Mouse (Mus musculus) mature B cell (primary cell): ENCODE results near the gene Atxn7l3.

Experiments
- in situ Hi-C: fragments of 300-500 bp; cut with MboI; formaldehyde crosslinking; loops from 2 replicates; pipeline ENCODE4 v1.14.3; 2019

Atxn7l3 gene

GRCm38 (mm10) chr11:102296491-102297472 lies at the start of gene Atxn7l3:
Gene Atxn7l3, minus strand, starts transcription at chr11:102296631.
- in situ Hi-C loops = loop anchor here (25.0 kb wide), 1 partner anchor 859 kb away; the partner anchor contains the start of genes Ifi35, Ptges3l, Rpl27 and Rundc1

GRCm38 (mm10) chr11:102344458-102344857 lies 48.0 kb upstream of the Atxn7l3 start:
- in situ Hi-C loops = no loop called here

- in situ Hi-C loops = no loop called here
Observed at GRCm38 (mm10) chr11:102342742-102343141, 46.3 kb upstream of the Atxn7l3 start.

DNA sequence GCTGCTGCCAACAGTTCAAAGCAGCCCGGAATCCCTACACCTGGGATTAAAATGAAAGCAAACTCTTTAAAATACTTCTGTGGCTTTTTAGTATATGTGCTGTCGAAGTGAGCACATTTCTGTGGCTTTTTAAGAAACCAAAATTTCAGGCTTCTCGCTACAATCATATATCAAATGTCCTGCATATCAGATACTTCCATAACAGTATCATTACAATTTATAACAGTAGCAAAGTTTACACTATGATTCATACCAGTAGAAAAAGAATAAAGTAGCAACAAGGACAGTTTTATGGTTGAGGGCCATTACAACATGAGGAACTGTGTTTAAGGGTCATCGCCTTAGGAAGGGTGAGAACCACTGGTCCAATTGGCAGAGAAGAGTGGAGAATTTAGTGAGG lies 44.7 kb upstream of the Atxn7l3 start:
- in situ Hi-C loops = no loop called here

DNA sequence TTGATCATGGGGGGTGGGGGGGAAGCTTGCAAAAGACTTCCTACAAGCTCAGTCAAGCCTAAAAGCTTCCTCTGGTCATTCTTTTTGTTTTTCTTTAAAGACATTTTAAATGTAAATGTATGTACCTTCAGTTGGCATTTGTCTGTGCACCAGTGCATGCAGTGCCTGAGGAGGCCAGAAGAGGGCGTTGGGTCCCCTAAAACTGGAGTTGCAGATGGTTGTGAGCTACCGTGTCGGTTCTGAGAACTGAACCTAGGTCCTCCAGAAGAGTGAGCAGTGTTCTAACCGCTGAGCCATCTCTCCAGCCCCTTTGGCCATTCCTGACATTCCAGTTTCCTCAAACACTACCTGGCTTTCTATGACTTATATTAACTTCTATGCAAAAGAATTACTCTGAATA lies 43.2 kb upstream of the Atxn7l3 start:
- in situ Hi-C loops = no loop called here

DNA sequence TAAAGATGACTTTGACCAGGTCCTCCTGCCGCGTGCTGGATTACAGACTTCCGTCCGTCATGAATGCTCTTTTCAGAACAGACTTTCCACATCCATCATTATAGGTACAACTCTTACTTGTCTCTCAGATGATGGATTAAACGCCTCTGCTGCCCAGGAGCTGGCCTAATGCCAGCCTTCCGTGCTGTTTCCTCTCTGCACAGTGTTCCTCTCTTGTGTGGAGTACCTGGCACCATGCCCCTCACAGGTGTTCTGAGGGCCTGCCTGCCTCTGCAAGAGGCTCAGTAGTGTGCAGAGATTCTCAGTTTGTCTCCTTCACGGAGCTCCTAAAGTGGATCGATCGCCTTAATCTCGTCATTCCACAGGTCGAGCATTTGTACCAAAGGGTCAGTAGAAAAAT lies 42.8 kb upstream of the Atxn7l3 start:
- in situ Hi-C loops = no loop called here

DNA sequence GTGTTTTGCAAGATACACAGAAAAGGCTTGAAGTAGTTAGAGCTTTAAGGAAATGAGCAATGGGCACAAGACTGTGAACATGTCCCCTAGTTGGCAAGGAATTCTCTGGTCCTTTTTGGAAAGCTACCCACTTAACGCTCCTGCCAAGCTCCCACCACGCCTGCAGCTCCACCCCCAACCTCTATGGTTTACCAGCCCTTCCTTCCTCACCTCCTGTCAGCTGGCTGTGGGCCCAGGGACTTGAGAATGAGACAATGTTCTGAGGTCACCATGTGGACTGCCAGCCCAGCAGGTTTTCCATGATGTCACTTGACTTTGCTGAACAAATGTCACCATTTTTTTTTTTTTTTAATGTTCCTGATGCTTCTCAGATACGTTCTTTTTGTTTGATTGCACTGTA lies 42.1 kb upstream of the Atxn7l3 start:
- in situ Hi-C loops = no loop called here

DNA sequence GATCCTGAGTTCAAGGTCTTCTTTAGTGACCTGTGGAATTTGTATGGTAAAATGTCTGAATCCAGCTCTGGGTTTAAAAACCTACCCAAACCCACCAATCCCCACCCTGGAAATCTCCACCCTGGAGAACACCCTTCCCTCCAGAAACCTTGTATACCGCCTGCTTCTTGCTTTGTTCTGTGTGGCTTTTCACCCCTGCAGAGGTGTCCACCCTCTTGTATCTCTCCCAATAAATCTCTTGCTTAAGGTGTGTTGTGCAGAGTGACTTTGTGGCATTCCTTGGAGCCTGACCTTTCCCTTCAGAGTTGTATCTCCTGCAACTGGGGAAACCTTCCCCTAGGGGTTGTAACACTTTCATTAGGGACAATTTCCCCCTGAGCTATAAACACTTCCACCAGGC lies 41.5 kb upstream of the Atxn7l3 start:
- in situ Hi-C loops = no loop called here

- in situ Hi-C loops = no loop called here
Observed at GRCm38 (mm10) chr11:102336191-102336590, 39.8 kb upstream of the Atxn7l3 start.

DNA sequence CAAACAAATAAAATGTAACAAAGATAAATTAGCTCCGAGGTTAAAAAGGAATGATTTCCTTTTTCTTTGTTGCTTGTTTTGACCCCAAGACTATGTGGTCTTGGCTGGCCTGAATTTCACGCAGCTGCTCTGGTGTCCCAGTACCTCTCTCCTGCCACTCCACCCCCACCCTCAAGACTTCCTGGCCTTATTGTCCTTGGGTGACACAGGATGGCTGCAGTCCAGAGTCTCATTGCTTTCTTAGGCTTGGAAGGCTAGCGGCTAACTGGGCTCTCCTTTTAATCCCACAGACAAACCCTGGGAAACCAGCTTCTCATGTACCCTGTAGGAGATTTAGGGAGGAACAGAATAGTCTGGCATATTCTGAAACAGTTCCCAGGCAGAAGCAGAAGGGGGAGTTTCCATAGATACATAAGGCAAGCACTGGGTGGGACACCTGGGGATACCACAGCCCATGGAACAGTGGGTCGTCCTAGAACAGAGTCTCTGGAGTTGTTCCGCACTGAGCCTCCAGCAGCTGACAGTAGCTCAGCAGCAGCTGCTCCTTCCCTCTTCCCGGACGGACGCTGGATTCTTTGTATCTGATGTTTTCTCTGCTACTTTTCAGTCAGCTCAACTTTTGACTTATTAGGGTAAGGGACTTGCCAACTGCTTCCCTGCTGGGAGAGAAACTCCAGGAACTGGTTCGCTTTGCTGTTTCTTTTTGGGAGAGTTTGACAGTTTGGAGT lies 38.7 kb upstream of the Atxn7l3 start:
- in situ Hi-C loops = no loop called here

DNA sequence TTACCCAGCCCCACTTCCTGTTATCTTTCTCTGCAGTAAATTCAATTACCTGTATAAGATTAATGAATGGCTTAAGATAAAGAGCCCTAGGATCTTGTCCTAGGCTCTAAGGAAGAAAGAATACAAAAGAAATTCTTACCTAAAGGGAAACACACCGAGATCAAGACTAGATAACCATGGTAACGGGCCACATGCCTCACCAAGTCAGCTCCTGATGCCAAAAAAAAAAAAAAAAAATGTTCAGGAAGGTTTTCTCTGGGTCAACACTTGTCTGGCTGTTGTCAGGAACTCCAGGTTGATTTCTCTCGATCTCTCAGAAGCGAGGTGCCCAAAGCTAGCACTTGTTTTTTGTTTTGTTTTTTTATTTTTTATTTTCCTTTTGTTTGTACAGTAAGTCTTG lies 37.6 kb upstream of the Atxn7l3 start:
- in situ Hi-C loops = no loop called here

GRCm38 (mm10) chr11:102333061-102333460 lies 36.6 kb upstream of the Atxn7l3 start:
- in situ Hi-C loops = no loop called here

DNA sequence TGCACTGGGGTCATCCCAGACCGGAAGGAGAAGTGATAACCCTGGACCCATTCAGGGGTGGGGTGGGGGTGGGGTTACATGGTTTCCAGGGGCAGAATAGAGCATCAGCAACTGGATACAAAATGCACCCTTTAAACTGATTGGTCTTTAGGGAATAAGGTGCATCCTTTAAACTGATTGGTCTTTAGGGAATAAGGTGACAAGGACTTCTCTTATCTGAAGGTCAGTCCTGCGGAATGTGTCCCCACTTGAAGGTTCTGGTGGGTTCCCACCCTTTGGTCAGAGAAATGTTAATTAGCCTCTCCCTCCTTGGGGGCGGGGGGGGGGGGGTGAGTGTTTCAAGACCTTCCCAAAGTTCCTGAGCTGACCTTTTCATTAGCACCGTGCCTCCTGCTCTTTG lies 35.4 kb upstream of the Atxn7l3 start:
- in situ Hi-C loops = no loop called here

DNA sequence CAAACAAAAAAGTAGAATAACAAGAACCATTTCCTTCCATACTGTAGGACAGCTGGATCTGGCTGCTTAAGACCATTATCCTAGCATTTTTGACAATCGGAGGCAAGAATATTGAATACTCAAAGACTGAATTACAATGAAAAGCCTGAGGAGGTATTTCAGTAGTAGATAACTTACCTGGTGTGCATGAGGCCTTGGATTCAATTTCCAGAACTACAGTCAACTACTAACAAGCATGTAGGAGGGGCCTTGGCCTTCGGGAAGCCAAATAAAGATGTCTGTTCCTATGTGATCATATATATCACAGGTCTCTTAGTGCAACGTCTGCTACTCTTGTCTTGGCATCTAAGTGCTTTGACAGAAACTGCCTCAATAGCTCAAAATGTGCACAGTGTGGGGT lies 33.6 kb upstream of the Atxn7l3 start:
- in situ Hi-C loops = no loop called here

GRCm38 (mm10) chr11:102329518-102329917 lies 33.1 kb upstream of the Atxn7l3 start:
- in situ Hi-C loops = no loop called here

- in situ Hi-C loops = no loop called here
Observed at GRCm38 (mm10) chr11:102327839-102328238, 31.4 kb upstream of the Atxn7l3 start.

GRCm38 (mm10) chr11:102327250-102327649 lies 30.8 kb upstream of the Atxn7l3 start:
- in situ Hi-C loops = no loop called here

DNA sequence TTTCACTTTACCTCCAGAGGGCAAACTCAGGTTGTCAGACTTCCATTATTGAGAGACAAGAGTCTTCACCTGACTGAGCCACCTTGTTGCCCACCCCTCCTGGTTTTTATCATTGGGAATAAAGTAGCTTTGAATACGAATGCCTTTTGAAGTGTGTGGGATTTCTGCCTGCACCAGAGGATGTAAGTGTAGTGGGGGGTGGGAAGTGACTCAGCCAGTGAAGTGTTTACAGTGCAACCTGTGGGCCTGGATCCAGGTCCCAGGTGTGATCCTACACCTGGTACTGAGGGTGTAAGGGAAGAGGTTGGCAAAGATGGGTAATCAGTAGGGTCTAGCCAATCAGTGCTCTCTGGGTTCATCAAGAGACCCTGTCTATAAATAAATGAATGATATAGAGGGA lies 27.1 kb upstream of the Atxn7l3 start:
- in situ Hi-C loops = loop anchor here (5.0 kb wide), 1 partner anchor 84 kb away; the partner anchor contains the start of gene Slc25a39

GRCm38 (mm10) chr11:102321931-102322330 lies 25.5 kb upstream of the Atxn7l3 start:
- in situ Hi-C loops = loop anchor here (5.0 kb wide), 1 partner anchor 85 kb away; the partner anchor contains the start of gene Slc25a39

- in situ Hi-C loops = loop anchor here (5.0 kb wide), 1 partner anchor 87 kb away; the partner anchor contains the start of gene Slc25a39
Observed at GRCm38 (mm10) chr11:102320686-102321005, 24.2 kb upstream of the Atxn7l3 start.

GRCm38 (mm10) chr11:102319941-102320685 lies 23.7 kb upstream of the Atxn7l3 start:
- in situ Hi-C loops = loop anchor here (5.0 kb wide), 1 partner anchor 87 kb away; the partner anchor contains the start of gene Slc25a39

- in situ Hi-C loops = no loop called here
Observed at GRCm38 (mm10) chr11:102319410-102319792, 23.0 kb upstream of the Atxn7l3 start, which contains the start of gene Ubtf. Gene Ubtf, minus strand, starts transcription at chr11:102319742.
